Mouse (Mus musculus) mammary gland, adult 2 months (tissue): ENCODE results near the gene Psg26. TPM values are rescaled to one million over a fixed set of nuclear protein-coding genes. Genes with fewer than 3 reads are reported as not detected.

ENCODE experiments used
- polyA plus RNA-seq: library from polyadenylated mRNA; depleted of rRNA; stranded (reverse); fragments of >200 nt; gene quantifications from 2 replicates; pipeline ENCODE4 v1.2.3, GENCODE M21; 2012; ENCODE audit warnings: low replicate concordance; rRNA removed

Gene Psg26
- not detected in 2 replicates for polyA plus RNA-seq

GRCm38 (mm10) chr7:18484077-18484476 is at the start of gene Psg26:
Gene Psg26, minus strand, starts transcription at chr7:18484177.

DNA sequence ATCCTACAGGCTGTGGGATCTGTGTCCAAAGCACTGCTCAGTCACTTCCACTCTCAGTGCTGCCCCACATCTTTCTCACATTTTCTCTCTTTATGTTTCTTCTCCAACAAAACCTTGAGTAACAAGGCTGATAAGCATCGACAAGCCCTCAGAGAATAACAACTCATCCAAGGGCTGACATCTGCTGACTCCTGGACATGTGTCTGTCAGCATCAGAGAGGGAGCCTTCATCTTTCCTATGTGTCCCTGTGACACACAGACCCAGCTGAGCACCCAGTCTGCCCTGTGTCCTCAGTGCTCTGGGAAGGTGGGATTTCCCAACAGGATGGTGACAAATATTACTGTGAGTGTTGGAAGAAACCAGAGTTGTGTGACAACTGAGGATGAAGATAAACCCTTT is 48.2 kb upstream of the Psg26 start, which contains the start of gene Psg25:
Gene Psg25, minus strand, starts transcription at position 101 of the 400 bp plus-strand sequence.

DNA sequence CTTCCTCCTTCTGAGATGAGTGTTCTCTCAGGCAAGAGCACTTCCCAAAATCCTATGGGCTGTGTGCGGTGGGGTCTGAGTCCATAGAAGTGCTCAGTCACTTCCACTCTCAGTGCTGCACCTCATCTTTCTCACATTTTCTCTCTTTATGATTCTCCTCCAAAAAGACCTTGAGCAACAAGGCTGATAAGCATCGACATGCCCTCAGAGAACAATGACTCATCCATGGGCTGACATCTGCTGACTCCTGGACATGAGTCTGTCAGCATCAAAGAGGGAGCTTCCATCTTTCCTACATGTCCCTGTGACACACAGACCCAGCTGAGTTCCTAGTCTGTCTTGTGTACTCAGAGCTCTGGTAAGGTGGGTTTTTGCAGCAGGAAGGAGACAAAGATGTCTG is 52.0 kb downstream of the Psg26 start, which contains the start of gene Psg28:
Gene Psg28, minus strand, starts transcription at position 101 of the 400 bp plus-strand sequence.

Other genes starting within 250 kb of the Psg26 start
- gene Mill1, start 238.8 kb downstream of the Psg26 start, polyA plus RNA-seq = 0.63 and 1.2 TPM in 2 replicates
- gene Psg18, start 129.2 kb downstream of the Psg26 start, polyA plus RNA-seq = not detected in 2 replicates
- not detected in 2 replicates for gene Psg28, start 52.1 kb downstream of the Psg26 start, polyA plus RNA-seq
- not detected in 2 replicates for gene Psg25, start 48.1 kb upstream of the Psg26 start, polyA plus RNA-seq
- not detected in 2 replicates for gene Psg27, start 83.1 kb upstream of the Psg26 start, polyA plus RNA-seq
- gene Psg23, start 132.3 kb upstream of the Psg26 start, polyA plus RNA-seq = not detected in 2 replicates
- not detected in 2 replicates for gene Psg21, start 172.5 kb upstream of the Psg26 start, polyA plus RNA-seq
- gene Psg20, start 202.0 kb upstream of the Psg26 start, polyA plus RNA-seq = not detected in 2 replicates
- 0.30 and 0.82 TPM in 2 replicates for gene Psg22, start 233.9 kb upstream of the Psg26 start, polyA plus RNA-seq